Mouse (Mus musculus) heart, embryonic 11.5 days (tissue): ENCODE measurements around the gene Hist1h3f. TPM values are rescaled to one million over a fixed set of nuclear protein-coding genes. Genes with fewer than 3 reads are reported as not detected.
"Not testable (repeated sequence)": the region's sequence is repeated elsewhere in the genome, so short reads cannot be mapped to it uniquely, and the experiment has no call there.

Experiments used
- ATAC-seq: fragments of 200-750 bp; cut with Nextera tagmentation; replicated peaks from 2 replicates; pipeline ENCODE4 v1.8.0; 2017; ENCODE audit warnings: moderate library complexity; ENCODE audit not compliant: insufficient number of reproducible peaks, low FRiP score, low TSS enrichment
- H3K27ac ChIP-seq: fragments of 300-500 bp; sonication (generic); 2 replicates; pipeline ENCODE4 v1.5.1; 2014; ENCODE audit warnings: mild to moderate bottlenecking, low read depth, low read length
- H3K27me3 ChIP-seq: fragments of 300-500 bp; sonication (generic); 2 replicates; pipeline ENCODE4 v1.6.1; 2014; ENCODE audit warnings: mild to moderate bottlenecking, low read length, mixed read lengths; ENCODE audit not compliant: control insufficient read depth, insufficient read depth
- H3K36me3 ChIP-seq: fragments of 300-500 bp; sonication (generic); 2 replicates; pipeline ENCODE4 v1.6.1; 2014; ENCODE audit warnings: mild to moderate bottlenecking, low read length, moderate library complexity, mixed read lengths; ENCODE audit not compliant: control insufficient read depth, insufficient read depth
- H3K4me1 ChIP-seq: fragments of 300-500 bp; sonication (generic); 2 replicates; pipeline ENCODE4 v1.6.1; 2014; ENCODE audit warnings: low read length; ENCODE audit not compliant: control insufficient read depth, insufficient read depth
- H3K4me2 ChIP-seq: fragments of 300-500 bp; sonication (generic); 2 replicates; pipeline ENCODE4 v1.6.1; 2014; ENCODE audit warnings: mild to moderate bottlenecking, moderate library complexity
- H3K4me3 ChIP-seq: fragments of 300-500 bp; sonication (generic); 2 replicates; pipeline ENCODE4 v1.5.1; 2014; ENCODE audit warnings: low read depth, low read length
- H3K9ac ChIP-seq: fragments of 300-500 bp; sonication (generic); 2 replicates; pipeline ENCODE4 v1.6.1; 2014; ENCODE audit warnings: mild to moderate bottlenecking, low read depth, low read length, moderate library complexity
- H3K9me3 ChIP-seq: fragments of 300-500 bp; sonication (generic); replicated peaks from 2 replicates; pipeline ENCODE4 v1.6.1; 2016; ENCODE audit warnings: low read length; ENCODE audit not compliant: control insufficient read depth
- WGBS: fragments of 180-500 bp; shearing (Covaris S2); extraction: QIAGEN DNeasy Blood & Tissue Kit; methylation state at CpG from one replicate; pipeline ENCODE4 v1.1.7; 2014; ENCODE audit not compliant: insufficient replicate concordance; 5-methylcytosine and 5-hydroxymethylcytosine counted together
- polyA plus RNA-seq: library from polyadenylated mRNA; unstranded; fragments of >200 nt; fragmentation: Nextera tagmentation; extraction: Ambion mirVana; gene quantifications from 2 replicates; pipeline ENCODE4 v1.2.1, GENCODE M21; 2014

Hist1h3f gene
- polyA plus RNA-seq, 1 experiment from 2014 or later, result 0.19 TPM

GRCm38 (mm10) chr13:23561883-23562659 lies 18.2 kb downstream of the Hist1h3f start, which contains the start of gene Hist1h3e:
Gene Hist1h3e, minus strand, starts transcription at chr13:23562369.
- H3K36me3 ChIP-seq, H3K27me3 ChIP-seq, H3K9me3 ChIP-seq, H3K4me1 ChIP-seq: not testable (repeated sequence)
- WGBS, result under 1% methylated on average over 53 of the region's 67 CpGs
- peak within 1 kb of the TSS; percentile 77 for H3K9ac ChIP-seq
- peak within 1 kb of the TSS; percentile 42 for H3K4me3 ChIP-seq
- H3K4me2 ChIP-seq, result peak within 1 kb of the TSS; percentile 79
- ATAC-seq, result peak; percentile 88
- H3K27ac ChIP-seq, result peak within 1 kb of the TSS; percentile 97

GRCm38 (mm10) chr13:23562699-23563462 lies 19.0 kb downstream of the Hist1h3f start:
- 3% methylated on average over 18 of the region's 18 CpGs for WGBS

GRCm38 (mm10) chr13:23564482-23564881 lies 20.6 kb downstream of the Hist1h3f start:
- ATAC-seq, result no peak
- 76% methylated on average over 2 of the region's 2 CpGs for WGBS
- H3K27ac ChIP-seq, result no peak overlapping the region

More at GRCm38 (mm10) chr13:23562699-23563462, 19.0 kb downstream of the Hist1h3f start:
- Histone ChIP-seq H3K27me3 (no peaks in the 10 kb centered on the region), H3K9me3 (no peaks in the 10 kb centered on the region), H3K36me3 (no peaks in the 10 kb centered on the region), H3K9ac (peak overlapping the region; percentile 77), H3K4me2 (peak overlapping the region; percentile 79), H3K4me3 (peak overlapping the region; percentile 42), H3K27ac (peak overlapping the region; percentile 97), H3K4me1 (no peaks in the 10 kb centered on the region)
- ATAC-seq, result peak; percentile 55; the same call in 1 of the 2 replicates

GRCm38 (mm10) chr13:23570261-23571021 lies 26.6 kb downstream of the Hist1h3f start:
- not testable (repeated sequence) for H3K27me3 ChIP-seq, H3K36me3 ChIP-seq, H3K4me1 ChIP-seq, H3K9me3 ChIP-seq
- Histone ChIP-seq H3K4me2 (peak overlapping the region; percentile 75), H3K27ac (peak overlapping the region; percentile 96), H3K9ac (peak overlapping the region; percentile 62), H3K4me3 (peak overlapping the region; percentile 51)
- ATAC-seq, result peak; percentile 5; the same call in 1 of the 2 replicates
- 4% methylated on average over 23 of the region's 41 CpGs for WGBS

More at GRCm38 (mm10) chr13:23564482-23564881, 20.6 kb downstream of the Hist1h3f start:
- H3K4me2 ChIP-seq, result no peak overlapping the region
- H3K9ac ChIP-seq, result no peak overlapping the region
- H3K4me3 ChIP-seq, result no peak overlapping the region
- no peaks in the 10 kb centered on the region for H3K27me3 ChIP-seq
- no peaks in the 10 kb centered on the region for H3K4me1 ChIP-seq
- H3K36me3 ChIP-seq, result no peaks in the 10 kb centered on the region
- H3K9me3 ChIP-seq, result no peaks in the 10 kb centered on the region

- Histone ChIP-seq H3K4me2 (peak within 1 kb of the TSS; percentile 75), H3K27ac (peak within 1 kb of the TSS; percentile 96), H3K4me3 (peak within 1 kb of the TSS; percentile 51), H3K4me1 (peaks cover 5% of the 10 kb centered on the region; the same call in 1 of the 2 replicates), H3K9ac (peak within 1 kb of the TSS; percentile 78), H3K9me3 (no peaks in the 10 kb centered on the region), H3K36me3 (no peaks in the 10 kb centered on the region), H3K27me3 (no peaks in the 10 kb centered on the region)
- 0% methylated on average over 18 of the region's 18 CpGs for WGBS
- peak; percentile 85 for ATAC-seq
Measured at GRCm38 (mm10) chr13:23571022-23571503, 27.2 kb downstream of the Hist1h3f start, which contains the start of the genes Hist1h2ae and Hist1h2bg. Gene Hist1h2ae, minus strand, starts transcription at chr13:23571220. Gene Hist1h2bg, plus strand, starts transcription at chr13:23571396.

GRCm38 (mm10) chr13:23571504-23572217 lies 27.8 kb downstream of the Hist1h3f start:
- H3K4me1 ChIP-seq, H3K9me3 ChIP-seq, ATAC-seq, H3K27me3 ChIP-seq, H3K36me3 ChIP-seq: not testable (repeated sequence)
- Histone ChIP-seq H3K27ac (peak overlapping the region; percentile 96), H3K9ac (peak overlapping the region; percentile 78), H3K4me3 (peak overlapping the region; percentile 51), H3K4me2 (peak overlapping the region; percentile 75)
- 4% methylated on average over 10 of the region's 34 CpGs for WGBS

- Histone ChIP-seq H3K4me3 (peak overlapping the region; percentile 51), H3K36me3 (no peaks in the 10 kb centered on the region), H3K9me3 (no peaks in the 10 kb centered on the region), H3K27me3 (no peaks in the 10 kb centered on the region), H3K27ac (peak overlapping the region; percentile 96), H3K4me2 (peak overlapping the region; percentile 75), H3K4me1 (peaks cover 10% of the 10 kb centered on the region), H3K9ac (peak overlapping the region; percentile 78; the same call in 1 of the 2 replicates)
- WGBS, result 40% methylated on average over 2 of the region's 2 CpGs
- no peak for ATAC-seq
Measured at GRCm38 (mm10) chr13:23572218-23573033, 28.6 kb downstream of the Hist1h3f start.
